Mouse (Mus musculus) cortical plate, adult 2 months (tissue): ENCODE data around the gene Baiap2. TPM values are rescaled to one million over a fixed set of nuclear protein-coding genes. Genes with fewer than 3 reads are reported as not detected.

ENCODE experiments used
- H3K27ac ChIP-seq: fragments of 200-500 bp; 2 replicates; pipeline ENCODE4 v1.5.1; 2012; ENCODE audit warnings: low read length, control low read depth, inconsistent platforms; ENCODE audit not compliant: insufficient read depth
- H3K4me1 ChIP-seq: fragments of 200-500 bp; 2 replicates; pipeline ENCODE4 v1.6.1; 2011; ENCODE audit warnings: low read length; ENCODE audit not compliant: control insufficient read depth, insufficient read depth
- H3K4me3 ChIP-seq: fragments of 200-500 bp; 2 replicates; pipeline ENCODE4 v1.5.1; 2011; ENCODE audit warnings: mild to moderate bottlenecking, low read length, control low read depth; ENCODE audit not compliant: insufficient read depth
- CTCF ChIP-seq: fragments of 200-500 bp; IDR thresholded peaks from 2 replicates; pipeline ENCODE4 v1.5.1; 2011; ENCODE audit warnings: mild to moderate bottlenecking, control low read depth, low read length; ENCODE audit not compliant: insufficient read depth; ENCODE audit errors: extremely low read depth
- POLR2A ChIP-seq: fragments of 200-500 bp; IDR thresholded peaks from 2 replicates; pipeline ENCODE4 v1.6.1; 2011; ENCODE audit warnings: mild to moderate bottlenecking, low read length, control low read depth; ENCODE audit not compliant: insufficient read depth; ENCODE audit errors: extremely low read depth
- polyA plus RNA-seq: library from polyadenylated mRNA; depleted of rRNA; stranded (reverse); fragments of >200 nt; gene quantifications from 2 replicates; pipeline ENCODE4 v1.2.3, GENCODE M21; 2012

Gene Baiap2
- polyA plus RNA-seq, 1 experiment: 253 TPM

GRCm38 (mm10) chr11:119965053-119965452, 22.5 kb downstream of the Baiap2 start:
- no peak for TF ChIP-seq CTCF
- TF ChIP-seq POLR2A: no peak
- no peak overlapping the region for H3K4me3 ChIP-seq
- H3K4me1 ChIP-seq: peaks cover 19% of the 10 kb centered on the region
- H3K27ac ChIP-seq: no peak overlapping the region

GRCm38 (mm10) chr11:119966294-119966693, 23.7 kb downstream of the Baiap2 start:
- Histone ChIP-seq H3K27ac (no peak overlapping the region), H3K4me1 (peaks cover 16% of the 10 kb centered on the region), H3K4me3 (no peak overlapping the region)
- TF ChIP-seq POLR2A: no peak
- TF ChIP-seq CTCF: no peak

GRCm38 (mm10) chr11:119967401-119967800, 24.8 kb downstream of the Baiap2 start:
- Histone ChIP-seq H3K4me3 (no peak overlapping the region), H3K27ac (no peak overlapping the region), H3K4me1 (peaks cover 12% of the 10 kb centered on the region)
- TF ChIP-seq CTCF (no peak), POLR2A (no peak)

- Histone ChIP-seq H3K4me1 (peaks cover 12% of the 10 kb centered on the region), H3K27ac (no peak overlapping the region), H3K4me3 (no peak overlapping the region)
- TF ChIP-seq POLR2A: no peak
Measured at GRCm38 (mm10) chr11:119967892-119968291, 25.3 kb downstream of the Baiap2 start.

GRCm38 (mm10) chr11:119970021-119970851, 27.7 kb downstream of the Baiap2 start:
- no peak overlapping the region for H3K27ac ChIP-seq
- no peak for TF ChIP-seq CTCF
- no peak for TF ChIP-seq POLR2A
- no peak overlapping the region for H3K4me3 ChIP-seq

GRCm38 (mm10) chr11:119973789-119974188, 31.2 kb downstream of the Baiap2 start:
- H3K4me1 ChIP-seq: peaks cover 9% of the 10 kb centered on the region
- no peak overlapping the region for H3K27ac ChIP-seq
- H3K4me3 ChIP-seq: no peak overlapping the region
- TF ChIP-seq POLR2A (no peak), CTCF (no peak)

More at GRCm38 (mm10) chr11:119970021-119970851, 27.7 kb downstream of the Baiap2 start:
- H3K4me1 ChIP-seq: peaks cover 6% of the 10 kb centered on the region

GRCm38 (mm10) chr11:119975739-119976501, 33.4 kb downstream of the Baiap2 start:
- TF ChIP-seq POLR2A: no peak
- TF ChIP-seq CTCF: no peak
- H3K4me3 ChIP-seq: no peak overlapping the region

GRCm38 (mm10) chr11:119978701-119979100, 36.1 kb downstream of the Baiap2 start:
- Histone ChIP-seq H3K4me3 (no peak overlapping the region), H3K27ac (no peak overlapping the region), H3K4me1 (peaks cover 4% of the 10 kb centered on the region)
- no peak for TF ChIP-seq POLR2A

More at GRCm38 (mm10) chr11:119975739-119976501, 33.4 kb downstream of the Baiap2 start:
- peaks cover 4% of the 10 kb centered on the region for H3K4me1 ChIP-seq
- no peak overlapping the region for H3K27ac ChIP-seq

- TF ChIP-seq POLR2A (no peak), CTCF (no peak)
- Histone ChIP-seq H3K4me1 (peaks cover 4% of the 10 kb centered on the region), H3K27ac (no peak overlapping the region), H3K4me3 (no peak overlapping the region)
Measured at GRCm38 (mm10) chr11:119979596-119980385, 37.2 kb downstream of the Baiap2 start.

- no peak for TF ChIP-seq CTCF
- TF ChIP-seq POLR2A: no peak
- no peak overlapping the region for H3K27ac ChIP-seq
- H3K4me1 ChIP-seq: peaks cover 8% of the 10 kb centered on the region
- no peak overlapping the region for H3K4me3 ChIP-seq
Measured at GRCm38 (mm10) chr11:119981769-119982168, 39.2 kb downstream of the Baiap2 start.
